Mouse (Mus musculus) bone marrow macrophage, adult 2 months (primary cell): ENCODE measurements around the gene Gm49384.

Experiments used
- CTCF ChIP-seq: IDR thresholded peaks from 2 replicates; pipeline ENCODE4 v1.5.1; 2012; ENCODE audit warnings: low read depth, mild to moderate bottlenecking, low read length, moderate library complexity
- POLR2A ChIP-seq: IDR thresholded peaks from 2 replicates; pipeline ENCODE4 v1.6.1; 2012; ENCODE audit warnings: mild to moderate bottlenecking, low read depth, low read length, borderline replicate concordance

GRCm38 (mm10) chr12:69241771-69242431 is 37.8 kb upstream of the Gm49384 start:
- TF ChIP-seq POLR2A (no peak; the same call in 1 of the 2 replicates), CTCF (no peak)
